8 mouse cellular contexts compared by ENCODE assay signal in the genomic region with DNA sequence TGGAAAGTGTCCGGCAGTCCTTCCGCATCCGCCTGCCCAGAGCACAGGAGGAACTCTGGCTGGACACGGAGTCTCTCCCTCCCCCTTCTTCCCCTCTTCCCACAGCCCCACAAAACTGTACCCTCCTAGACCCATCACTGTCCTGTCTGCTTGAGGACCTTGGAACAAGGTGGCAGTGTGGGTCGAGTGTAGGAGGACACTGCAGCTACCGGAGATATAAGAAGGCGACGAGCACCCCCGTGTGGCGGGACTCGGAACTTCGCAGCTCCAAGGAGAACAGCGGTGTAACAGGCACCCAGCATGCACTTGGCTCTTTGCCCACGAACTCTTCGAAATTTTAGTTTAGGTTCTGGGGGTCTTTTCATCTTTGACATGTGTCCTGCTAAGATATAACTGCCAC. TPM values are rescaled to one million over a fixed set of nuclear protein-coding genes. Genes with fewer than 3 reads are reported as not detected.
DNase-seq lines count a peak whose midpoint lies in the region; ATAC-seq lines count a peak whose summit lies in the region.

No protein-coding gene starts in this region.

- peak; percentile 76 for ATAC-seq in hindbrain, embryonic 11.5 days (ENCODE audit: low FRiP score)

- DNase-seq in MN1 (ENCODE audit: low spot score) = peak; percentile 83
- peak; percentile 82 for DNase-seq in cerebellum, adult 9-10 months
- DNase-seq in frontal cortex, adult 2 months (ENCODE audit: extremely low spot score in 1 of 2, low spot score in 1 of 2) = peak; percentile 67 to 95
- DNase-seq in hindbrain, embryonic 11.5 days (ENCODE audit: low spot score) = peak; percentile 96
- peak; percentile 91 to 93 for DNase-seq in layer of hippocampus, postnatal 10 days (ENCODE audit: low spot score in 2 of 2)
- peak; percentile 92 for DNase-seq in lung, postnatal 10 days
- DNase-seq in ovary, postnatal 14 days (ENCODE audit: low spot score) = peak; percentile 79
- DNase-seq in thymus, postnatal 14 days = peak; percentile 86

- H3K4me1 ChIP-seq in hindbrain, embryonic 11.5 days (replicated peaks; ENCODE audit: control insufficient read depth, insufficient read depth, low read length) = no peaks in the 10 kb centered on the region

- H3K27ac ChIP-seq in hindbrain, embryonic 11.5 days (ENCODE audit: low read depth, low read length) = no peak overlapping the region

- no peaks in the 10 kb centered on the region for H3K27me3 ChIP-seq in hindbrain, embryonic 11.5 days (ENCODE audit: control insufficient read depth, insufficient read depth, low read length)

- no peaks in the 10 kb centered on the region for H3K36me3 ChIP-seq in hindbrain, embryonic 11.5 days (ENCODE audit: control insufficient read depth, insufficient read depth, low read length)

- H3K9me3 ChIP-seq in hindbrain, embryonic 11.5 days (ENCODE audit: control insufficient read depth, low read length) = no peaks in the 10 kb centered on the region

- H3K4me3 ChIP-seq in hindbrain, embryonic 11.5 days (ENCODE audit: low read depth, low read length) = no peak overlapping the region

- 11% methylated on average over 15 of the region's 15 CpGs for WGBS in hindbrain, embryonic 11.5 days

- H3K9ac ChIP-seq in hindbrain, embryonic 11.5 days (ENCODE audit: low read depth, low read length) = no peak overlapping the region

- no peak overlapping the region for H3K4me2 ChIP-seq in hindbrain, embryonic 11.5 days (replicated peaks; ENCODE audit: low read depth, low read length)

RNA-seq across cellular contexts. Expression of a gene that starts 23.0 kb away (rescaled TPM):
- polyA plus RNA-seq in frontal cortex, adult 2 months (2012; rRNA removed) = 11.8 and 12.5 TPM in 2 replicates
- polyA plus RNA-seq in hindbrain, embryonic 11.5 days (2014; fragmentation: Nextera tagmentation; extraction: Ambion mirVana) = 21.1 and 24.2 TPM in 2 replicates
- 10 to 100 TPM; 28.3 to 28.5 TPM for total RNA-seq in layer of hippocampus, postnatal 10 days (2021)

RNA-seq across cellular contexts. Expression of a gene that starts 24.7 kb away (rescaled TPM):
- 1.3 and 1.8 TPM in 2 replicates for polyA plus RNA-seq in frontal cortex, adult 2 months (2012; rRNA removed)
- polyA plus RNA-seq in hindbrain, embryonic 11.5 days (2014; fragmentation: Nextera tagmentation; extraction: Ambion mirVana) = not detected in 2 replicates
- total RNA-seq in layer of hippocampus, postnatal 10 days (2021) = 1 to 10 TPM; 1.6 to 2.7 TPM

RNA-seq across cellular contexts. Expression of a gene that starts 28.3 kb away (rescaled TPM):
- 443 and 591 TPM in 2 replicates for polyA plus RNA-seq in frontal cortex, adult 2 months (2012; rRNA removed)
- polyA plus RNA-seq in hindbrain, embryonic 11.5 days (2014; fragmentation: Nextera tagmentation; extraction: Ambion mirVana) = 5,394 and 5,453 TPM in 2 replicates
- total RNA-seq in layer of hippocampus, postnatal 10 days (2021) = 100 to 1,000 TPM; 562 to 789 TPM

RNA-seq across cellular contexts. Expression of a gene that starts 37.8 kb away (rescaled TPM):
- 0.50 and 0.71 TPM in 2 replicates for polyA plus RNA-seq in frontal cortex, adult 2 months (2012; rRNA removed)
- 6.7 and 7.2 TPM in 2 replicates for polyA plus RNA-seq in hindbrain, embryonic 11.5 days (2014; fragmentation: Nextera tagmentation; extraction: Ambion mirVana)
- total RNA-seq in layer of hippocampus, postnatal 10 days (2021) = 1 to 10 TPM; 2.3 to 4.1 TPM

RNA-seq across cellular contexts. Expression of a gene that starts 41.3 kb away (rescaled TPM):
- polyA plus RNA-seq in frontal cortex, adult 2 months (2012; rRNA removed) = 138 and 217 TPM in 2 replicates
- polyA plus RNA-seq in hindbrain, embryonic 11.5 days (2014; fragmentation: Nextera tagmentation; extraction: Ambion mirVana) = 2,798 and 2,861 TPM in 2 replicates
- 100 to 1,000 TPM; 667 to 733 TPM for total RNA-seq in layer of hippocampus, postnatal 10 days (2021)
